Mouse (Mus musculus): ENCODE data around the gene Tor1aip1. TPM values are rescaled to one million over a fixed set of nuclear protein-coding genes. Genes with fewer than 3 reads are reported as not detected.

The Tor1aip1 gene
- polyA plus RNA-seq, 1 experiment = 29.0 TPM

DNA sequence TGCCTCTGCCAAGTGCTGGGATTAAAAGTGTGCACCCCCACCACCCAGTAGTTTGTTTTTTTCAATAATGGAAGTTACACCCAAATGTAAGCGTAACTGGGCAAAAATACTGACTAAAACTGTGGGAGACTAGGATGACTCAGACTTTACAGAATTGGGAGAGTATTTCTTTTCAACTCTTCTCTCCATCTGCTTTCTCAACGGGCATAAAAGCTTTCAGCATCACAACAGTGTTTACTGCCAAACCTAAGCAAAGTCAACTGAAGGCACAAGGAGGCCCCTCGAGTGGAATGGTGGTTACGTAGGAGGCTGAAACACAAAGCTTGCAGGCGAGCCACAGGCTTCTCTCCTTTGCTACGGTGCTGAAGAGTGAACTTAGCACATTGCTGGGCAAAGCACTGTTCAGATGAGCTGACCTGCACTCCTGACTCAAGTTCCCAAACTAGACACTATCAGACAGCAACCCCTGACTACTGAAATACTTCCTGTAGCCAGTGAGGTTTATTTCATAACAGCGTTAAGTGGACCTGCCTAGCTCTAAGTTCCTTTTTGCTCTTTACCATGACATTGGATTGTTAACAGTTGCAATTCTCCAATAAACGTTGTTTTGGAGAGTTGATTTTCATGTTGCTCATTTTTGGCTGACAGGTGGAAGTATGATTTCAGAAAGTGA lies 11.3 kb downstream of the Tor1aip1 start:
- Histone ChIP-seq H3K27me3 (ENCODE audit: control insufficient read depth, insufficient read depth, low read length) (no peaks in the 10 kb centered on the region), H3K27ac (ENCODE audit: control insufficient read depth, insufficient read depth, low read length) (no peak overlapping the region), H3K4me3 (ENCODE audit: control insufficient read depth, insufficient read depth, low read length) (no peak overlapping the region), H3K36me3 (ENCODE audit: control insufficient read depth, insufficient read depth, low read length) (peaks cover 68% of the 10 kb centered on the region), H3K4me1 (replicated peaks; ENCODE audit: control insufficient read depth, insufficient read depth, low read length) (no peaks in the 10 kb centered on the region; the same call in 1 of the 2 replicates)
- TF ChIP-seq CTCF (IDR thresholded peaks at IDR 0.05; ENCODE audit: borderline replicate concordance, control insufficient read depth, extremely low read depth, insufficient read depth, low read length, poor library complexity) (no peak), POLR2A (IDR thresholded peaks at IDR 0.05; ENCODE audit: control insufficient read depth, extremely low read depth, insufficient read depth, low read length, poor library complexity) (no peak)
- WGBS = 87% methylated on average over 8 of the region's 8 CpGs
- DNase-seq = no peak

DNA sequence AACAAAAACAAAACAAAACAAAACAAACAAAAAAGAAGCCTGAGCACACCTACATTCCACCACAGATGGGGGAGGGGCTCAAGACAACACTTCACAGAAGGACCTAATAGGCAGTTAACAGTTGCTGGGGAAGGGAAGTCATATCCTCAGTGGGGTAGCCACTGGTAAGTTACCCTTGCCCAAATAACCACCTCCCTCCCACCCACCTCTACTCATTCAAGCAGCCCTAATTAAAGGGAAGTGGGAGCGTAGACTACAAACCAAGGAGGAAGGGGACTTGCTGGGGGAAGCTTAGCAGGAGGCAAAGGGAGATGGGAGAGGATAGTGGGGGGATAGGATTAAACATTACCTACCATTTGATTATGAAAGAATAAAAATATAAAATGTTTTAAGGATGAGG lies 15.9 kb downstream of the Tor1aip1 start:
- Histone ChIP-seq H3K4me1 (replicated peaks; ENCODE audit: control insufficient read depth, insufficient read depth, low read length) (no peaks in the 10 kb centered on the region; the same call in 1 of the 2 replicates), H3K27me3 (ENCODE audit: control insufficient read depth, insufficient read depth, low read length) (no peaks in the 10 kb centered on the region), H3K36me3 (ENCODE audit: control insufficient read depth, insufficient read depth, low read length) (peaks cover 80% of the 10 kb centered on the region), H3K27ac (ENCODE audit: control insufficient read depth, insufficient read depth, low read length) (no peak overlapping the region), H3K4me3 (ENCODE audit: control insufficient read depth, insufficient read depth, low read length) (no peak overlapping the region)
- TF ChIP-seq POLR2A (IDR thresholded peaks at IDR 0.05; ENCODE audit: control insufficient read depth, extremely low read depth, insufficient read depth, low read length, poor library complexity) (no peak), CTCF (IDR thresholded peaks at IDR 0.05; ENCODE audit: borderline replicate concordance, control insufficient read depth, extremely low read depth, insufficient read depth, low read length, poor library complexity) (no peak)
- WGBS = 94% methylated on average over 1 of the region's 1 CpGs
- no peak for DNase-seq

DNA sequence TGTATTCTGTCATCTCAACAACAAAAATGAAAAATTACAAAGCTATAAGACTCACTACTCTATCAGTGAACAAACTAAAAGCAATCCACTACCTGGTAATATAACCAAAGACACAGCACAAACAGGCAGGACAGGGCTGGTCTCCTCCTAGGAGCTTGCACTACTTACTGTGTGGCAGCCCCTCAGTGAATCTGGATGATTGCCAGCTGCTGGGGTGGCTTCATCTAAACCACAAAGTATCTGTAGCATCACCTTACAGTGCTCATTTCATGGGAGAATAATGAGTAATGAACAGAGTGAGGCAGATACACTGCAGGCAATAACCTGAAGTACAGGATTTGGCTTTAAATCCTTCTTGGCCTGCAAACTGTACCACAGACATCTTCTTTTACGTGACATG lies 16.5 kb downstream of the Tor1aip1 start:
- Histone ChIP-seq H3K36me3 (ENCODE audit: control insufficient read depth, insufficient read depth, low read length) (peaks cover 80% of the 10 kb centered on the region), H3K4me1 (replicated peaks; ENCODE audit: control insufficient read depth, insufficient read depth, low read length) (no peaks in the 10 kb centered on the region), H3K27ac (ENCODE audit: control insufficient read depth, insufficient read depth, low read length) (no peak overlapping the region), H3K4me3 (ENCODE audit: control insufficient read depth, insufficient read depth, low read length) (no peak overlapping the region), H3K27me3 (ENCODE audit: control insufficient read depth, insufficient read depth, low read length) (no peaks in the 10 kb centered on the region)
- WGBS = 95% methylated on average over 1 of the region's 1 CpGs
- TF ChIP-seq POLR2A (IDR thresholded peaks at IDR 0.05; ENCODE audit: control insufficient read depth, extremely low read depth, insufficient read depth, low read length, poor library complexity) (no peak), CTCF (IDR thresholded peaks at IDR 0.05; ENCODE audit: borderline replicate concordance, control insufficient read depth, extremely low read depth, insufficient read depth, low read length, poor library complexity) (no peak)
- DNase-seq = no peak

DNA sequence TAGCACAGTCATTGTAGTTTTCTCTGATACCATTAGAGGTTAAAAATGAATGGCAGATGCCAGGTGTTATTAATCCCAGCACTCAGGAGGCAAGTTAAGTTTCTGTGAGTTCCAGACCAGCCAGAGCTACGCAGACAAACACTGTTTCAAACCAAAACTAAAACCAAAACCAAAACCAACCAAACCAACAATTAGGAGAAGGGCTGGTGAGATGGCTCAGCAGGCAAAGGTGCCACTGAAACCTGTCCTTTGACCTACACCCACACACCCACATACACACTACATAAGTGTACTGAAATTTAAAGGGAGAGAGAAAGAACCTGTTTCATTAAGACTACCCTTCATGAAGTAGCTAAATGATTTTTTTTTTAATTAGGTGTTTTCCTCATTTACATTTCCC lies 27.3 kb downstream of the Tor1aip1 start:
- no peaks in the 10 kb centered on the region for H3K27me3 ChIP-seq (ENCODE audit: control insufficient read depth, insufficient read depth, low read length)
- no peak for TF ChIP-seq CTCF (IDR thresholded peaks at IDR 0.05; ENCODE audit: borderline replicate concordance, control insufficient read depth, extremely low read depth, insufficient read depth, low read length, poor library complexity)
- no peak for TF ChIP-seq POLR2A (IDR thresholded peaks at IDR 0.05; ENCODE audit: control insufficient read depth, extremely low read depth, insufficient read depth, low read length, poor library complexity)
- no peak for DNase-seq
- 90% methylated on average over 1 of the region's 1 CpGs for WGBS
- no peak overlapping the region for H3K4me3 ChIP-seq (ENCODE audit: control insufficient read depth, insufficient read depth, low read length)
- no peaks in the 10 kb centered on the region for H3K4me1 ChIP-seq (replicated peaks; ENCODE audit: control insufficient read depth, insufficient read depth, low read length)
- no peak overlapping the region for H3K27ac ChIP-seq (ENCODE audit: control insufficient read depth, insufficient read depth, low read length)
- H3K36me3 ChIP-seq (ENCODE audit: control insufficient read depth, insufficient read depth, low read length) = peaks cover 86% of the 10 kb centered on the region

DNA sequence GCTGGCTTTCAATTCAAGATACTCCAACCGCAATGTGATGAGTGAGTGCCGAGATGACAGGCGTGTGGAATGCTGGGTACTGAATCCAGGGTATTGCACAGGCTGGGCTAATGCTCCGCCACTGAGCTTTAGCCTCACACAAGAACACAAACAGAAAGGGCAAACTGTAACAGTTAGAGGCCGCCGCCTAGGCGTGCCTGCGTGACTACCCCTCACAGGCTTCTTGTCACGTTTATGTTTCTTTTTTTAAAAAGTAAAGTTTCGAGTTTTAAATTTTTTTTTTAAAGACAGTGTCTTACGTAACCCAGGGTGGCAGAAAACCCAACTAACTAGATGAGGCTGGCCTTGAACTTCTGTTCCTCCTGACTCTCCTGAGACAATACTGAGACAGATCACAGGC lies 30.4 kb downstream of the Tor1aip1 start:
- no peak overlapping the region for H3K27ac ChIP-seq (ENCODE audit: control insufficient read depth, insufficient read depth, low read length)
- 98% methylated on average over 11 of the region's 11 CpGs for WGBS

DNA sequence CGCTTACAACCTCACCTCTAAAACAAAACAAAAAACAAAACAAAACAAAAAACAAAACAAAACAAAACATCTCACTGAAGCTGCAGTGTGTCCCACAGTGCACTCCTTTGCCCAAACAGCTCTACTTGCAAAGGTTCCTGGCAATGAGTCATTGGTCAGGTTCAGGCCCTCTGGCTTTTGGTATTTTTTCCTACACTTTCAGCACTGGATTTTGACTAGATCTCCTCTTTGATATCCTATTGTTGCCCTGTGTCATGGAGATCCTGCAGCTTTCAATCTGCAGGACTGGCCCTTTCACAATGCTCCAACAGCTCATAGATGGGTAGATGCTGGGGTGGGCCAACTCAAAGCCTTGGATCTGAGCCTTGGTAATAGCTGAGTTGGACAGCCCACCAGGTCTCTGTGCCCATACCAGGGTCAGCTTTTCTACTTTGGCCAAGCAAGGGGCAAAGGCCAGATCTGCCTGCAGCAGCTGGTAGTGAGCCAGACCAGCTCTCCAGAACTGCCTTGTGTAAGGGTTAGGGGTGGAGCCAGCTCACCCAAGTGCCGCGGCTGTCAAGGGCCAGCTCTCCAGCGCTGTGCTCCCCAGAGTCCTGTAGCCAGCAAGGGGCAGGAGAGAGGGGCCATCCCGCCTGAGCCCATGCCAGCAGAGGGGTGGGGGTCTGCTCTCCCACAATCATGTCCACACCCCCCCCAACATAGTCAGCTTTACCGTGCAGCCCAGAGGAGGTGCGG lies 32.9 kb downstream of the Tor1aip1 start:
- no peaks in the 10 kb centered on the region for H3K4me1 ChIP-seq (replicated peaks; ENCODE audit: control insufficient read depth, insufficient read depth, low read length)
- WGBS = over 99% methylated on average over 7 of the region's 7 CpGs
- DNase-seq = no peak
- TF ChIP-seq POLR2A (IDR thresholded peaks at IDR 0.05; ENCODE audit: control insufficient read depth, extremely low read depth, insufficient read depth, low read length, poor library complexity) (no peak), CTCF (IDR thresholded peaks at IDR 0.05; ENCODE audit: borderline replicate concordance, control insufficient read depth, extremely low read depth, insufficient read depth, low read length, poor library complexity) (no peak)
- no peaks in the 10 kb centered on the region for H3K27me3 ChIP-seq (ENCODE audit: control insufficient read depth, insufficient read depth, low read length)
- H3K27ac ChIP-seq (ENCODE audit: control insufficient read depth, insufficient read depth, low read length) = no peak overlapping the region
- no peak overlapping the region for H3K4me3 ChIP-seq (ENCODE audit: control insufficient read depth, insufficient read depth, low read length)
- peaks cover 33% of the 10 kb centered on the region for H3K36me3 ChIP-seq (ENCODE audit: control insufficient read depth, insufficient read depth, low read length)

More for the DNA sequence above, 30.4 kb downstream of the Tor1aip1 start:
- no peak for DNase-seq
- Histone ChIP-seq H3K36me3 (ENCODE audit: control insufficient read depth, insufficient read depth, low read length) (peaks cover 55% of the 10 kb centered on the region), H3K4me1 (replicated peaks; ENCODE audit: control insufficient read depth, insufficient read depth, low read length) (no peaks in the 10 kb centered on the region), H3K4me3 (ENCODE audit: control insufficient read depth, insufficient read depth, low read length) (no peak overlapping the region), H3K27me3 (ENCODE audit: control insufficient read depth, insufficient read depth, low read length) (no peaks in the 10 kb centered on the region)
- TF ChIP-seq CTCF (IDR thresholded peaks at IDR 0.05; ENCODE audit: borderline replicate concordance, control insufficient read depth, extremely low read depth, insufficient read depth, low read length, poor library complexity) (no peak), POLR2A (IDR thresholded peaks at IDR 0.05; ENCODE audit: control insufficient read depth, extremely low read depth, insufficient read depth, low read length, poor library complexity) (no peak)
